ENCODE assay signal across 8 mouse cellular contexts in genomic region chr17:80553318-80554270, GRCm38 (mm10). TPM values are rescaled to one million over a fixed set of nuclear protein-coding genes. Genes with fewer than 3 reads are reported as not detected.
DNase-seq lines count a peak whose midpoint lies in the region; ATAC-seq and TF ChIP-seq lines count a peak whose summit lies in the region.

No protein-coding gene starts in this region.

- TF ChIP-seq POLR2A in olfactory bulb, adult 2 months (IDR thresholded peaks at IDR 0.05; ENCODE audit: insufficient read depth, low read depth, low read length): 0 out of 2 replicates have a peak, but pooled peaks have one; percentile 22
- TF ChIP-seq POLR2A in thymus, adult 2 months (IDR thresholded peaks at IDR 0.05; ENCODE audit: control insufficient read depth, extremely low read depth, insufficient read depth, low read length, poor library complexity): no peak

- no peaks in the 10 kb centered on the region for H3K36me3 ChIP-seq in lung, embryonic 14.5 days (ENCODE audit: insufficient read depth)
- no peaks in the 10 kb centered on the region for H3K36me3 ChIP-seq in thymus, adult 2 months (ENCODE audit: control insufficient read depth, insufficient read depth, low read length)

- 5% methylated on average over 35 of the region's 35 CpGs for WGBS in lung, embryonic 14.5 days
- 2% methylated on average over 35 of the region's 35 CpGs for WGBS in olfactory bulb, adult 2 months
- WGBS in thymus, adult 2 months: 4% methylated on average over 35 of the region's 35 CpGs

- peak; percentile 82 for DNase-seq in Muller cell, postnatal 12 days (ENCODE audit: inconsistent ontology term)
- peak; percentile 90 for DNase-seq in cerebellum, adult 9-10 months
- DNase-seq in forelimb bud, embryonic 11.5 days (ENCODE audit: low read depth, low spot score): peak; percentile 86
- peak; percentile 76 for DNase-seq in heart, postnatal 4 days
- DNase-seq in layer of hippocampus, adult 2 months (ENCODE audit: low spot score in 2 of 2): peak; percentile 84 to 87
- peak; percentile 98 for DNase-seq in lung, embryonic 14.5 days
- peak; percentile 73 for DNase-seq in thymus, adult 2 months

- TF ChIP-seq CTCF in layer of hippocampus, adult 2 months (conservative IDR thresholded peaks at IDR 0.05): peak; percentile 87
- TF ChIP-seq CTCF in lung, embryonic 14.5 days (IDR thresholded peaks at IDR 0.05; ENCODE audit: low read depth): peak; percentile 76
- 0 out of 2 replicates have a peak, but pooled peaks have one; percentile 24 for TF ChIP-seq CTCF in olfactory bulb, adult 2 months (IDR thresholded peaks at IDR 0.05; ENCODE audit: insufficient read depth, low read depth, low read length)
- TF ChIP-seq CTCF in thymus, adult 2 months (IDR thresholded peaks at IDR 0.05; ENCODE audit: borderline replicate concordance, control insufficient read depth, extremely low read depth, insufficient read depth, low read length, poor library complexity): no peak

- no peaks in the 10 kb centered on the region for H3K9me3 ChIP-seq in lung, embryonic 14.5 days (ENCODE audit: low read depth, low read length)

- peak overlapping the region; percentile 55 for H3K9ac ChIP-seq in lung, embryonic 14.5 days

- no peaks in the 10 kb centered on the region for H3K27me3 ChIP-seq in lung, embryonic 14.5 days (ENCODE audit: insufficient read depth, low read length)
- H3K27me3 ChIP-seq in thymus, adult 2 months (ENCODE audit: control insufficient read depth, insufficient read depth, low read length): no peaks in the 10 kb centered on the region

- ATAC-seq in lung, embryonic 14.5 days (ENCODE audit: insufficient read depth): peak; percentile 84

- H3K4me3 ChIP-seq in layer of hippocampus, adult 2 months: peak overlapping the region; percentile 78
- peak overlapping the region; percentile 54 for H3K4me3 ChIP-seq in lung, embryonic 14.5 days (ENCODE audit: low read depth, low read length)
- H3K4me3 ChIP-seq in olfactory bulb, adult 2 months (ENCODE audit: insufficient read depth, low read depth, low read length): peak overlapping the region; percentile 83
- peak overlapping the region; percentile 71 for H3K4me3 ChIP-seq in thymus, adult 2 months (ENCODE audit: control insufficient read depth, insufficient read depth, low read length)

- H3K27ac ChIP-seq in layer of hippocampus, adult 2 months: peak overlapping the region; percentile 91
- no peak overlapping the region for H3K27ac ChIP-seq in lung, embryonic 14.5 days (ENCODE audit: low read depth)
- H3K27ac ChIP-seq in olfactory bulb, adult 2 months (ENCODE audit: insufficient read depth, low read depth, low read length): peak overlapping the region; percentile 77
- peak overlapping the region; percentile 41; the same call in 1 of the 2 replicates for H3K27ac ChIP-seq in thymus, adult 2 months (ENCODE audit: control insufficient read depth, insufficient read depth, low read length)

- no peaks in the 10 kb centered on the region for H3K4me1 ChIP-seq in lung, embryonic 14.5 days (ENCODE audit: insufficient read depth)
- no peaks in the 10 kb centered on the region; the same call in 1 of the 2 replicates for H3K4me1 ChIP-seq in olfactory bulb, adult 2 months (ENCODE audit: control insufficient read depth, insufficient read depth, low read length)
- peaks cover 11% of the 10 kb centered on the region for H3K4me1 ChIP-seq in thymus, adult 2 months (replicated peaks; ENCODE audit: control insufficient read depth, insufficient read depth, low read length)

- H3K4me2 ChIP-seq in lung, embryonic 14.5 days: peak overlapping the region; percentile 67

RNA-seq across cellular contexts. Expression of gene Cdkl4, which starts 24.0 kb away (rescaled TPM):
- total RNA-seq in heart, postnatal 4 days (2021): under 1 TPM in 1 of 2 experiments, not detected in 1; 0.09 TPM
- total RNA-seq in layer of hippocampus, adult 2 months (2021): 10 to 100 TPM; 14.0 to 16.3 TPM
- 0.27 and 0.37 TPM in 2 replicates for polyA plus RNA-seq in lung, embryonic 14.5 days (2014; fragmentation: Nextera tagmentation; extraction: Ambion mirVana)
- not detected in 2 replicates for polyA plus RNA-seq in olfactory bulb, adult 2 months (2012; ENCODE audit: insufficient read depth, insufficient read length, low replicate concordance, missing spikeins)
- polyA plus RNA-seq in thymus, adult 2 months (2012; rRNA removed): 0.05 and 0.24 TPM in 2 replicates
